Mouse (Mus musculus) ES-E14 (cell line): ENCODE results near the gene Ercc8. TPM values are rescaled to one million over a fixed set of nuclear protein-coding genes. Genes with fewer than 3 reads are reported as not detected.

Experiments
- DNase-seq: peaks from one replicate; pipeline ENCODE4 v3.0.0-alpha.2; 2013; ENCODE audit warnings: low read depth, low spot score
- H3K27ac ChIP-seq: 2 replicates; pipeline ENCODE4 v1.5.1; 2012; ENCODE audit warnings: low read depth, mild to moderate bottlenecking, low read length, moderate library complexity, mixed read lengths; ENCODE audit not compliant: poor library complexity, insufficient read depth, severe bottlenecking
- H3K36me3 ChIP-seq: 2 replicates; pipeline ENCODE4 v1.6.1; 2012; ENCODE audit warnings: mild to moderate bottlenecking, low read length, moderate library complexity, mixed read lengths; ENCODE audit not compliant: control insufficient read depth, poor library complexity, insufficient read depth, severe bottlenecking
- H3K4me1 ChIP-seq, 2 experiments: fragments of 150-350 bp in 1 of 2; sonication (generic) in 1 of 2; 2 replicates each; pipeline ENCODE4 v1.6.1; 2012; ENCODE audit warnings: low read length in 2 of 2, mild to moderate bottlenecking in 1 of 2, mixed read lengths in 1 of 2; ENCODE audit not compliant: control insufficient read depth in 2 of 2, insufficient read depth in 2 of 2, poor library complexity in 1 of 2
- H3K4me3 ChIP-seq, 2 experiments: fragments of 150-350 bp in 1 of 2; sonication (generic) in 1 of 2; 2 replicates each; pipeline ENCODE4 v1.5.1; 2012; ENCODE audit warnings: low read length in 2 of 2, low read depth in 1 of 2, mild to moderate bottlenecking in 1 of 2, mixed read lengths in 1 of 2; ENCODE audit not compliant: insufficient read depth in 1 of 2, poor library complexity in 1 of 2, severe bottlenecking in 1 of 2
- H3K9ac ChIP-seq: 2 replicates; pipeline ENCODE4 v1.6.1; 2012; ENCODE audit warnings: low read depth, mild to moderate bottlenecking, low read length, mixed read lengths; ENCODE audit not compliant: poor library complexity, insufficient read depth, severe bottlenecking
- H3K9me3 ChIP-seq: fragments of 150-350 bp; sonication (generic); 2 replicates; pipeline ENCODE4 v1.6.1; 2012; ENCODE audit warnings: low read depth, mild to moderate bottlenecking, low read length; ENCODE audit not compliant: control insufficient read depth, insufficient read depth
- CHD2 ChIP-seq: IDR thresholded peaks from 2 replicates; pipeline ENCODE4 v1.6.1; 2014; ENCODE audit warnings: mild to moderate bottlenecking, low read depth, low read length, inconsistent platforms
- HCFC1 ChIP-seq: IDR thresholded peaks from 2 replicates; pipeline ENCODE4 v1.6.1; 2012; ENCODE audit warnings: low read length, inconsistent platforms, borderline replicate concordance; ENCODE audit not compliant: insufficient read depth
- MAFK ChIP-seq: IDR thresholded peaks from 2 replicates; pipeline ENCODE4 v1.6.1; 2014; ENCODE audit warnings: mild to moderate bottlenecking, low read depth, low read length, inconsistent platforms; ENCODE audit not compliant: insufficient read depth
- ZC3H11A ChIP-seq: IDR thresholded peaks from 2 replicates; pipeline ENCODE4 v1.6.1; 2012; ENCODE audit warnings: low read depth, mild to moderate bottlenecking, inconsistent platforms, low read length, borderline replicate concordance
- ZNF384 ChIP-seq: IDR thresholded peaks from 2 replicates; pipeline ENCODE4 v1.6.1; 2012; ENCODE audit warnings: low read depth, low read length, inconsistent platforms
- in situ Hi-C, 2 experiments: fragments of 600-800 bp; cut with MboI; formaldehyde crosslinking; loops; one replicate each; pipeline ENCODE4 v1.15.1; 2025; ENCODE audit warnings: low sequenced_read_pairs in 2 of 2, inconsistent platforms in 1 of 2; ENCODE audit not compliant: unreplicated experiment in 2 of 2
- total RNA-seq: library from RNA; depleted of rRNA; stranded (reverse); fragments of 300-350 nt; gene quantifications from 2 replicates; pipeline ENCODE4 v1.2.3, GENCODE M21; 2012; rRNA removed

Gene Ercc8
- total RNA-seq, 1 experiment, result 18.3 TPM

- H3K9ac ChIP-seq, result no peak overlapping the region
- in situ Hi-C loops, result no loop called here
- DNase-seq, result no peak
- H3K36me3 ChIP-seq, result no peaks in the 10 kb centered on the region
- no peaks in the 10 kb centered on the region for H3K9me3 ChIP-seq
- no peak overlapping the region for H3K4me3 ChIP-seq
- no peaks in the 10 kb centered on the region for H3K4me1 ChIP-seq
- TF ChIP-seq ZNF384 (no peak), ZC3H11A (no peak), MAFK (no peak), HCFC1 (no peak)
- H3K27ac ChIP-seq, result no peak overlapping the region
Observed at GRCm38 (mm10) chr13:108229191-108229590, 70.7 kb downstream of the Ercc8 start.

DNA sequence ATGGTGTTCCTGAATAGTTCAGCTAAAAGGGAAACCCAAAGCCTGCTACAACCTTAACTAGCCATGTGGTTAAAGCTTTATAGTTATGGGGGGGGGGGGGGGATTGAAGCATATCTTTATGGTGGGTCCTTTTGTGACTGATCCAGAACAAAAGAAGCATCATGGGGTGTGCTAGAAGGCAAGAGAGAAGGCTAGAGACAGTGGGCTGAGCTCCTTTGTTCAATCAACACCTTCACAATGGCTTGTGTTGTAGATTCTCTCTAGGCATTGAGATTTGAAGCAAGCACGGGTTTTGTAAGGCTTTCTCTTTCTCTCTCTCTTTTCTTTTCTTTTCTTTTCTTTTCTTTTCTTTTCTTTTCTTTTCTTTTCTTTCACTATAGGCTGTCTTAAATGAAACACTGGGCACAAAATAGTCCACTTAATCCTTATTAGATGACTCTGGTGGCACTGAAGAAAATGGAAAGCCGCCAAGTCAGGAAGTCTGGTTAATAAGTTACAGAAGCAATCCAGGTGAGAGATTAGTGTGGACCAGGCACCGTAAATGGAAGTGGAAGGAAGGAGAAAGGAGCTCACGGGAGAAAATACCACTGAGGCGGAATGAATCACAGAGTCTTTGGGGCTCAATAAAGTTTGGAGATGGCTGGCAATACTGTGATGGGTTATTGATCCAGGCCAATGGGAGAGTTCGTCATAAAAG, 71.3 kb downstream of the Ercc8 start:
- Histone ChIP-seq H3K27ac (no peak overlapping the region), H3K4me1 (no peaks in the 10 kb centered on the region), H3K36me3 (no peaks in the 10 kb centered on the region), H3K4me3 (no peak overlapping the region), H3K9me3 (no peaks in the 10 kb centered on the region), H3K9ac (no peak overlapping the region)
- in situ Hi-C loops, result no loop called here
- no peak for DNase-seq
- no peak for TF ChIP-seq CHD2
- no peak for TF ChIP-seq MAFK
- TF ChIP-seq ZC3H11A, result no peak
- no peak for TF ChIP-seq ZNF384
- no peak for TF ChIP-seq HCFC1

GRCm38 (mm10) chr13:108240012-108240411, 81.5 kb downstream of the Ercc8 start:
- no peaks in the 10 kb centered on the region for H3K4me1 ChIP-seq
- in situ Hi-C loops, result no loop called here
- no peak overlapping the region for H3K9ac ChIP-seq
- no peak for DNase-seq
- no peaks in the 10 kb centered on the region for H3K36me3 ChIP-seq
- no peak for TF ChIP-seq HCFC1
- TF ChIP-seq ZNF384, result no peak
- no peak for TF ChIP-seq CHD2
- no peak for TF ChIP-seq MAFK
- TF ChIP-seq ZC3H11A, result no peak
- no peaks in the 10 kb centered on the region for H3K9me3 ChIP-seq
- H3K27ac ChIP-seq, result no peak overlapping the region
- H3K4me3 ChIP-seq, result no peak overlapping the region

DNA sequence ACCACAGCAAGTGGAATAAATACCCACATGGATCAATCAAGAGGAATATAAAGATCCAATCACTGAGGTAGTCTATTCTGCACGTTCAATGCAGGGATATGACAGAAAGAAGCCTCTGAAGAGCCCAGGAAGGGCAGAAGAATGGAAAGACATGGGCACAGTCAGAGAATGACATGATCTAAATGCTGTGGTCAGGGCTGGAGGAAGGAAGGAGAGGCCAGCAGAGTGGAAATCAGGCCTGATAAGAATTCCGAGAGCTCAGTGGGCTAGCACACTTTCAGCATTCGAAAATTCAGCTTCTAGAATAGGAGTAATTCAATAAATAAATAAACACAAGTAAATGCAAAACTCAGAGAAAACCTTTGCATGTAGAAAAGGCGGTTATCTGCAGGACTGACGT, 83.2 kb downstream of the Ercc8 start:
- H3K4me3 ChIP-seq, result no peak overlapping the region
- in situ Hi-C loops, result no loop called here
- no peaks in the 10 kb centered on the region for H3K9me3 ChIP-seq
- H3K9ac ChIP-seq, result no peak overlapping the region
- TF ChIP-seq MAFK, result no peak
- TF ChIP-seq HCFC1, result no peak
- TF ChIP-seq ZNF384, result no peak
- no peak for TF ChIP-seq ZC3H11A
- H3K27ac ChIP-seq, result no peak overlapping the region
- H3K4me1 ChIP-seq, result no peaks in the 10 kb centered on the region
- no peaks in the 10 kb centered on the region for H3K36me3 ChIP-seq
- no peak for DNase-seq

Other genes starting within 250 kb of the Ercc8 start
- 53.1 and 54.5 TPM in 2 replicates for gene Smim15, start 114.3 kb upstream of the Ercc8 start, total RNA-seq
- 31.6 and 41.1 TPM in 2 replicates for gene Ndufaf2, start 108 bp upstream of the Ercc8 start, total RNA-seq
- gene Elovl7, start 55.7 kb downstream of the Ercc8 start, total RNA-seq, result 1.4 and 2.2 TPM in 2 replicates
- 18.2 and 23.1 TPM in 2 replicates for gene Depdc1b, start 157.6 kb downstream of the Ercc8 start, total RNA-seq